Mouse (Mus musculus): ENCODE data around the gene Gm21854. TPM values are rescaled to one million over a fixed set of nuclear protein-coding genes. Genes with fewer than 3 reads are reported as not detected.
"Not testable (repeated sequence)": the region's sequence is repeated elsewhere in the genome, so short reads cannot be mapped to it uniquely, and the experiment has no call there.

Gene Gm21854
- not detected in 2 replicates for total RNA-seq (2015; ENCODE audit: low replicate concordance)
- total RNA-seq (2017; ENCODE audit: low replicate concordance) = not detected in 2 replicates

- ATAC-seq (replicated peaks; ENCODE audit: low FRiP score, poor library complexity, severe bottlenecking) = not testable (repeated sequence)
These were observed at the start of gene Gm21854 for GRCm38 (mm10) chrY:5656686-5657085. Gene Gm21854, plus strand, starts transcription at chrY:5656986.

Other genes starting within 250 kb of the Gm21854 start
- gene Gm20914, start 69.0 kb downstream of the Gm21854 start, total RNA-seq (2015; ENCODE audit: low replicate concordance) = not detected in 2 replicates
- gene Gm20914, start 69.0 kb downstream of the Gm21854 start, total RNA-seq (2017; ENCODE audit: low replicate concordance) = not detected in 2 replicates
- not detected in 2 replicates for gene Gm28171, start 136.4 kb downstream of the Gm21854 start, total RNA-seq (2015; ENCODE audit: low replicate concordance)
- gene Gm28171, start 136.4 kb downstream of the Gm21854 start, total RNA-seq (2017; ENCODE audit: low replicate concordance) = not detected in 2 replicates

Data from erythroid progenitor cell, adult 5-6 weeks (primary cell).